Mouse (Mus musculus) CH12.LX (cell line): Measurements from ENCODE around the gene Uqcr11. TPM values are rescaled to one million over a fixed set of nuclear protein-coding genes. Genes with fewer than 3 reads are reported as not detected.

Source experiments
- DNase-seq: peaks from one replicate; pipeline ENCODE4 v3.0.0-alpha.2; 2013; ENCODE audit errors: extremely low read depth
- H3K27ac ChIP-seq: 2 replicates; pipeline ENCODE4 v1.5.1; 2012; ENCODE audit warnings: low read depth, mild to moderate bottlenecking, control low read depth, moderate library complexity; ENCODE audit not compliant: insufficient read depth
- H3K27me3 ChIP-seq: replicated peaks from 2 replicates; pipeline ENCODE3; 2012; ENCODE audit warnings: inconsistent platforms
- H3K36me3 ChIP-seq, 2 experiments: replicated peaks in 1 of 2; 2 replicates each; pipeline versions ENCODE3 to v1.6.1; 2012; ENCODE audit warnings: inconsistent platforms in 1 of 2, low read length in 1 of 2, mild to moderate bottlenecking in 1 of 2, mixed read lengths in 1 of 2, moderate library complexity in 1 of 2; ENCODE audit not compliant: control insufficient read depth in 1 of 2, insufficient read depth in 1 of 2
- H3K4me1 ChIP-seq, 2 experiments: 2 replicates each; pipeline ENCODE4 v1.6.1; 2012; ENCODE audit warnings: inconsistent platforms in 1 of 2, moderate library complexity in 1 of 2; ENCODE audit not compliant: insufficient read depth in 2 of 2, control insufficient read depth in 1 of 2
- H3K4me2 ChIP-seq: 2 replicates; pipeline ENCODE4 v1.6.1; 2012; ENCODE audit warnings: low read depth, mild to moderate bottlenecking, control low read depth; ENCODE audit not compliant: poor library complexity, insufficient read depth, severe bottlenecking
- H3K4me3 ChIP-seq, 3 experiments: fragments of 150-350 bp in 1 of 3; sonication (generic) in 1 of 3; replicated peaks in 1 of 3; 2 replicates each; pipeline versions ENCODE3 to v1.5.1; 2011 to 2012; ENCODE audit warnings: low read depth in 2 of 3, low read length in 2 of 3, mild to moderate bottlenecking in 2 of 3, moderate library complexity in 2 of 3, control low read depth in 1 of 3, improper control_type of control experiment in 1 of 3, inconsistent platforms in 1 of 3, mixed read lengths in 1 of 3; ENCODE audit not compliant: poor library complexity in 1 of 3
- H3K79me2 ChIP-seq: replicated peaks from 2 replicates; pipeline ENCODE4 v1.6.1; 2012; ENCODE audit warnings: mild to moderate bottlenecking, moderate library complexity; ENCODE audit not compliant: control insufficient read depth, poor library complexity, insufficient read depth, severe bottlenecking; ENCODE audit errors: extremely low read depth
- H3K9ac ChIP-seq: 2 replicates; pipeline ENCODE4 v1.6.1; 2012; ENCODE audit warnings: low read depth, mild to moderate bottlenecking, control low read depth, moderate library complexity; ENCODE audit not compliant: insufficient read depth
- H3K9me3 ChIP-seq: replicated peaks from 2 replicates; pipeline ENCODE3; 2012; ENCODE audit warnings: low read length, inconsistent platforms, mixed read lengths
- BHLHE40 ChIP-seq: IDR thresholded peaks from 2 replicates; pipeline ENCODE4 v1.6.1; 2011; ENCODE audit warnings: mild to moderate bottlenecking, low read depth, low read length, improper control_type of control experiment
- CHD1 ChIP-seq: IDR thresholded peaks from 2 replicates; pipeline ENCODE4 v1.6.1; 2012; ENCODE audit warnings: low read depth, low read length, improper control_type of control experiment, inconsistent platforms
- CTCF ChIP-seq, 2 experiments: IDR thresholded peaks in 1 of 2; conservative IDR thresholded peaks in 1 of 2; 2 replicates each; pipeline ENCODE4 v1.5.1; 2011 to 2012; ENCODE audit warnings: low read depth in 2 of 2, low read length in 2 of 2, improper control_type of control experiment in 1 of 2, inconsistent platforms in 1 of 2, mild to moderate bottlenecking in 1 of 2, moderate library complexity in 1 of 2
- ETS1 ChIP-seq: conservative IDR thresholded peaks from 2 replicates; pipeline ENCODE4 v1.6.1; 2012; ENCODE audit warnings: low read depth, mild to moderate bottlenecking, inconsistent platforms, low read length, improper control_type of control experiment, moderate library complexity
- GABPA ChIP-seq: IDR thresholded peaks from 2 replicates; pipeline ENCODE4 v1.6.1; 2012; ENCODE audit warnings: low read depth, low read length, improper control_type of control experiment, inconsistent platforms; ENCODE audit not compliant: insufficient replicate concordance
- HCFC1 ChIP-seq: IDR thresholded peaks from 2 replicates; pipeline ENCODE4 v1.6.1; 2012; ENCODE audit warnings: low read depth, mild to moderate bottlenecking, inconsistent platforms, low read length, improper control_type of control experiment
- IRF4 ChIP-seq: IDR thresholded peaks from 2 replicates; pipeline ENCODE4 v1.6.1; 2014; ENCODE audit warnings: low read depth, mild to moderate bottlenecking, inconsistent platforms, low read length, improper control_type of control experiment
- KAT2A ChIP-seq: IDR thresholded peaks from 2 replicates; pipeline ENCODE4 v1.6.1; 2012; ENCODE audit warnings: low read length, improper control_type of control experiment, inconsistent platforms; ENCODE audit not compliant: insufficient replicate concordance
- MAFK ChIP-seq: IDR thresholded peaks from 2 replicates; pipeline ENCODE4 v1.6.1; 2011; ENCODE audit warnings: low read length, improper control_type of control experiment; ENCODE audit not compliant: insufficient replicate concordance
- MXI1 ChIP-seq: IDR thresholded peaks from 2 replicates; pipeline ENCODE4 v1.6.1; 2011; ENCODE audit warnings: mild to moderate bottlenecking, low read depth, low read length, improper control_type of control experiment
- NELFE ChIP-seq: IDR thresholded peaks from 2 replicates; pipeline ENCODE4 v1.6.1; 2011; ENCODE audit warnings: low read depth, low read length, improper control_type of control experiment
- PAX5 ChIP-seq: IDR thresholded peaks from 2 replicates; pipeline ENCODE4 v1.6.1; 2012; ENCODE audit warnings: low read length, inconsistent platforms, mixed read lengths
- POLR2A ChIP-seq: IDR thresholded peaks from 2 replicates; pipeline ENCODE4 v1.6.1; 2011; ENCODE audit warnings: low read depth, mild to moderate bottlenecking, improper control_type of control experiment, low read length
- POLR2AphosphoS2 ChIP-seq: IDR thresholded peaks from 2 replicates; pipeline ENCODE4 v1.6.1; 2011; ENCODE audit warnings: low read depth, low read length, improper control_type of control experiment
- SMC3 ChIP-seq: IDR thresholded peaks from 2 replicates; pipeline ENCODE4 v1.6.1; 2011; ENCODE audit warnings: low read depth, low read length, improper control_type of control experiment
- TBP ChIP-seq: conservative IDR thresholded peaks from 2 replicates; pipeline ENCODE4 v1.6.1; 2011; ENCODE audit warnings: low read depth, low read length, improper control_type of control experiment
- TCF12 ChIP-seq: IDR thresholded peaks from 2 replicates; pipeline ENCODE4 v1.6.1; 2014; ENCODE audit warnings: low read depth, mild to moderate bottlenecking, inconsistent platforms, low read length, improper control_type of control experiment
- UBTF ChIP-seq: IDR thresholded peaks from 2 replicates; pipeline ENCODE4 v1.6.1; 2012; ENCODE audit warnings: low read depth, mild to moderate bottlenecking, inconsistent platforms, low read length, improper control_type of control experiment, moderate library complexity
- USF1 ChIP-seq: IDR thresholded peaks from 2 replicates; pipeline ENCODE4 v1.6.1; 2014; ENCODE audit warnings: low read depth, mild to moderate bottlenecking, inconsistent platforms, low read length, improper control_type of control experiment
- ZKSCAN1 ChIP-seq: IDR thresholded peaks from 2 replicates; pipeline ENCODE4 v1.6.1; 2012; ENCODE audit warnings: low read depth, inconsistent platforms, low read length, improper control_type of control experiment, borderline replicate concordance
- ZMIZ1 ChIP-seq: IDR thresholded peaks from 2 replicates; pipeline ENCODE4 v1.6.1; 2012; ENCODE audit warnings: low read depth, mild to moderate bottlenecking, inconsistent platforms, low read length, improper control_type of control experiment
- dilution Hi-C: fragments of 300-500 bp; cut with MboI; formaldehyde crosslinking; loops from 2 replicates; pipeline ENCODE4 v1.14.3; 2020; ENCODE audit warnings: low sequenced_read_pairs; ENCODE audit not compliant: extremely low pct_unique_long_range_greater_than_20kb, extremely low pct_ligation_motif_present
- in situ Hi-C: fragments of 300-500 bp; cut with MboI; formaldehyde crosslinking; loops from 3 replicates; pipeline ENCODE4 v1.14.3; 2019; ENCODE audit warnings: low sequenced_read_pairs, low pct_ligation_motif_present, low pct_unique_long_range_greater_than_20kb, mixed read lengths
- polyA plus RNA-seq: library from polyadenylated mRNA; unstranded; fragments of >175 nt; gene quantifications from 2 replicates; pipeline ENCODE4 v1.2.1, GENCODE M21; 2012; ENCODE audit warnings: low read depth; ENCODE audit not compliant: insufficient read length
- total RNA-seq, 2 experiments: library from RNA; depleted of rRNA; stranded (reverse); fragments of 300-350 nt in 1 of 2; fragments of >200 nt in 1 of 2; gene quantifications; 2 replicates each; pipeline ENCODE4 v1.2.3; 2012 to 2014

Gene Uqcr11
- total and polyA plus RNA-seq, 3 experiments = 206 to 466 (median 444) TPM

DNA sequence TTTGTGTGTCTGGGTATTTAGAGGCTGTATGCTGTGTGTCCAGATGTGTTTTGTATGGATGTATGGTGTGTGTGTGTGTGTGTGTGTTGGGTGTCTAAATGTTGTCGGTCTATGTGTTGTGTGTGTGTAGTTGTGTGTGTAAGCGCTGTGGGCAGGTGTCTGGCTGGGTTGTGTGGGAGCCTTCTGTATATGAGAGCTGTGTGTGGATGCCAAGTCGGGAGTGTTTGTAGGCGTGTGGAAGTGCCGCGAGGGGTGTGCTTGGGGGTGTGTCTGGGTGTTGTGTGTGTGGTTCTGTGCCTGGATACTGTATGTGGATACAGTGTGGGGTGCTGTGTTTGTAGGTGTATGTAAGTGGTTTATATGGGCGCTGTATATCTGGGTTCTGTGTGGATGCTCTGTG lies 49.3 kb downstream of the Uqcr11 start:
- H3K36me3 ChIP-seq = no peaks in the 10 kb centered on the region
- no peak overlapping the region for H3K4me3 ChIP-seq
- H3K4me1 ChIP-seq = no peaks in the 10 kb centered on the region
- dilution Hi-C loops = no loop called here
- in situ Hi-C loops = no loop called here
- TF ChIP-seq TCF12 (no peak), UBTF (no peak), ZMIZ1 (no peak), TBP (no peak), PAX5 (no peak), POLR2AphosphoS2 (no peak), CHD1 (no peak), USF1 (no peak)
- H3K27ac ChIP-seq = no peak overlapping the region
- H3K9me3 ChIP-seq = peaks cover 21% of the 10 kb centered on the region
- H3K4me2 ChIP-seq = no peak overlapping the region
- no peaks in the 10 kb centered on the region for H3K79me2 ChIP-seq
- H3K27me3 ChIP-seq = peaks cover 78% of the 10 kb centered on the region
- DNase-seq = no peak
- no peak overlapping the region for H3K9ac ChIP-seq

DNA sequence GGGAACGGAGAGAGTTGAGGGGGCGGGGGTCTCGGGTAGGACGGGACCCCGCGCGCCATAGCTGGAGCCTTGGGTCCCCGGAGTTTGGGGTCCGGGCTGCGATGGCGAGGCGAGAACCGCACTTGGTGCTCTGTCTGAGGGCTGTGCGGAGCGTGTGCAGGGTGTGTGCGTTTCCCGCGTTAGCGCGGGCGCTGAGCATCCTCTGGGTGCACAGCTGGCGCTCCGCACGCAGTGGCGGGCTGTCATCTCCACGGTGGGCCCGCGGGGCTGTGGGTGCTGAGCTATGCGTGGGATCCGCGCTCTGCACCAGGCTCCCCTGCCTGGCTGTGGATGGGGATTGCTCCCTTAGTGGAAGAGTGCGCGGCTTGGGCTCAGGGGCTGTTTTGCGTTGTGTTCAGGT lies 49.9 kb downstream of the Uqcr11 start:
- in situ Hi-C loops (no loop called here), dilution Hi-C loops (no loop called here)

More for the DNA sequence above, 49.9 kb downstream of the Uqcr11 start:
- Histone ChIP-seq H3K4me1 (no peaks in the 10 kb centered on the region), H3K27me3 (peaks cover 84% of the 10 kb centered on the region), H3K27ac (no peak overlapping the region), H3K4me2 (no peak overlapping the region), H3K9ac (no peak overlapping the region), H3K36me3 (no peaks in the 10 kb centered on the region), H3K79me2 (no peaks in the 10 kb centered on the region), H3K4me3 (no peak overlapping the region), H3K9me3 (peaks cover 19% of the 10 kb centered on the region)
- TF ChIP-seq UBTF = no peak
- TF ChIP-seq SMC3 = no peak
- TF ChIP-seq MXI1 = no peak
- no peak for TF ChIP-seq POLR2A
- TF ChIP-seq NELFE = no peak
- no peak for TF ChIP-seq BHLHE40
- TF ChIP-seq ETS1 = no peak
- no peak for TF ChIP-seq ZKSCAN1
- no peak for TF ChIP-seq POLR2AphosphoS2
- TF ChIP-seq GABPA = no peak
- no peak for TF ChIP-seq PAX5
- no peak for TF ChIP-seq MAFK
- TF ChIP-seq IRF4 = no peak
- no peak for TF ChIP-seq CTCF (conservative IDR thresholded peaks at IDR 0.05 in 1 of 2, IDR thresholded peaks at IDR 0.05 in 1 of 2; ENCODE audit: low read depth in 2 of 2, low read length in 2 of 2)
- no peak for TF ChIP-seq HCFC1
- TF ChIP-seq KAT2A = no peak
- no peak for TF ChIP-seq USF1
- no peak for DNase-seq
